Mouse (Mus musculus): ENCODE results near the gene Rora.

DNA sequence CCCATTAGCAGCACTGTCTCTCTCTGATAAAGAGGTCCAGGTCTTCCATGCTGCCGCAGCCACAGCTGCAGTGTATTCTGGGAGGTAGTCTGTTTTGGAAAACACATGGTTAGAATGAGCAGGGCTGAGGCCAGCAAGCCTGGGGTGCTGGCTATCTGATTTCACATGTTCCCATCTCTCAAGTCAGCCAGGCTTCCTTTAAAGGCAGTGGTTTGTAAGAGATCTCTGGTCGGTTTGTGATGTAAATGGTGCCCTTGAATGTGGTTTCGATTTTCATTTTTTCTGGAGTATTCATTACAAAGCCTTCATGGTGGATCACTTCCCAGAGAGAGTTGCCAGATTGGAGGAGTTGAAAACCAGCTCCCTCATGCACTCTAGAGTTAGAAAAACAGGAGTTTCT lies 117.8 kb downstream of the Rora start:
- no peak for TF ChIP-seq CTCF (conservative IDR thresholded peaks at IDR 0.05; ENCODE audit: low read length)
- no peak for TF ChIP-seq POU5F1 (IDR thresholded peaks at IDR 0.05; ENCODE audit: borderline replicate concordance, low read length)

All from E14TG2a.4 (cell line).